9 mouse cellular contexts compared by ENCODE assay signal in genomic region chr7:98489623-98490084, GRCm38 (mm10). TPM values are rescaled to one million over a fixed set of nuclear protein-coding genes. Genes with fewer than 3 reads are reported as not detected.
DNase-seq lines count a peak whose midpoint lies in the region; ATAC-seq and TF ChIP-seq lines count a peak whose summit lies in the region.
"Had no signal": no experiment of that assay in that cellular context is flagged by ENCODE, and none has a peak within 500 bp of the region (broad histone marks: within the 10 kb centered on the region; RNA-seq: fewer than 3 reads in every experiment).

No protein-coding gene starts in this region.

- under 1% methylated on average over 50 of the region's 50 CpGs for WGBS in embryonic facial prominence, embryonic 10.5 days
- under 1% methylated on average over 50 of the region's 50 CpGs for WGBS in heart, embryonic 10.5 days
- 3% methylated on average over 49 of the region's 50 CpGs for WGBS in liver, adult 2 months
- under 1% methylated on average over 40 of the region's 50 CpGs for WGBS in midbrain, postnatal 0 days

- peaks cover 29% of the 10 kb centered on the region for H3K27me3 ChIP-seq in erythroblast, embryonic 14.5 days (ENCODE audit: control insufficient read depth)
- peaks cover 45% of the 10 kb centered on the region for H3K27me3 ChIP-seq in embryonic facial prominence, embryonic 10.5 days (replicated peaks; ENCODE audit: low read depth, poor library complexity, severe bottlenecking)
- peaks cover 43% of the 10 kb centered on the region for H3K27me3 ChIP-seq in heart, embryonic 10.5 days (ENCODE audit: insufficient read depth, poor library complexity, severe bottlenecking)
- H3K27me3 ChIP-seq in liver, adult 2 months (ENCODE audit: control insufficient read depth, insufficient read depth, low read length) = peaks cover 3% of the 10 kb centered on the region; the same call in 1 of the 2 replicates
- H3K27me3 ChIP-seq in midbrain, postnatal 0 days (ENCODE audit: insufficient read depth, low read length) = no peaks in the 10 kb centered on the region

- H3K9me3 ChIP-seq in erythroblast, embryonic 14.5 days (ENCODE audit: control insufficient read depth, low read length) = no peaks in the 10 kb centered on the region
- H3K9me3 ChIP-seq in embryonic facial prominence, embryonic 10.5 days = no peaks in the 10 kb centered on the region
- H3K9me3 ChIP-seq in heart, embryonic 10.5 days = no peaks in the 10 kb centered on the region
- no peaks in the 10 kb centered on the region for H3K9me3 ChIP-seq in midbrain, postnatal 0 days (ENCODE audit: low read length)

- ATAC-seq in erythroblast, adult 5-6 weeks (replicated peaks; ENCODE audit: low FRiP score, poor library complexity, severe bottlenecking) = no peak
- peak; percentile 89 for ATAC-seq in midbrain, postnatal 0 days (ENCODE audit: low FRiP score)

- H3K9ac ChIP-seq in liver, adult 2 months (ENCODE audit: low read depth, low read length) = peak overlapping the region; percentile 83
- H3K9ac ChIP-seq in midbrain, postnatal 0 days (replicated peaks; ENCODE audit: low read length, poor library complexity, severe bottlenecking) = peak overlapping the region; percentile 70

- no peaks in the 10 kb centered on the region for H3K36me3 ChIP-seq in erythroblast, embryonic 14.5 days (ENCODE audit: control insufficient read depth)
- H3K36me3 ChIP-seq in embryonic facial prominence, embryonic 10.5 days (replicated peaks) = no peaks in the 10 kb centered on the region
- H3K36me3 ChIP-seq in heart, embryonic 10.5 days = no peaks in the 10 kb centered on the region
- no peaks in the 10 kb centered on the region for H3K36me3 ChIP-seq in liver, adult 2 months (ENCODE audit: control insufficient read depth, insufficient read depth, low read length)
- H3K36me3 ChIP-seq in midbrain, postnatal 0 days (ENCODE audit: insufficient read depth, low read length) = no peaks in the 10 kb centered on the region

- H3K27ac ChIP-seq in embryonic facial prominence, embryonic 10.5 days (replicated peaks) = peak overlapping the region; percentile 80
- H3K27ac ChIP-seq in heart, embryonic 10.5 days = peak overlapping the region; percentile 65
- H3K27ac ChIP-seq in liver, adult 2 months (replicated peaks; ENCODE audit: insufficient read depth, low read depth, low read length) = peak overlapping the region; percentile 65
- no peak overlapping the region for H3K27ac ChIP-seq in midbrain, postnatal 0 days (ENCODE audit: low read depth, low read length)

- TF ChIP-seq CTCF in liver, adult 2 months (IDR thresholded peaks at IDR 0.05; ENCODE audit: low read depth, low read length) = no peak; the same call in 1 of the 2 replicates
- TF ChIP-seq CTCF in midbrain, postnatal 0 days (IDR thresholded peaks at IDR 0.05) = peak; percentile 13; the same call in 1 of the 2 replicates

- peaks cover 3% of the 10 kb centered on the region for H3K4me1 ChIP-seq in erythroblast, embryonic 14.5 days (ENCODE audit: control insufficient read depth)
- peaks cover 38% of the 10 kb centered on the region for H3K4me1 ChIP-seq in embryonic facial prominence, embryonic 10.5 days
- H3K4me1 ChIP-seq in heart, embryonic 10.5 days = peaks cover 59% of the 10 kb centered on the region
- H3K4me1 ChIP-seq in liver, adult 2 months (ENCODE audit: control insufficient read depth, insufficient read depth, low read length) = 0 out of 2 replicates have a peak, but pooled peaks cover 2% of the 10 kb centered on the region
- no peaks in the 10 kb centered on the region for H3K4me1 ChIP-seq in midbrain, postnatal 0 days (ENCODE audit: insufficient read depth, low read length)

- peak; percentile 45; the same call in 1 of the 2 replicates for TF ChIP-seq POLR2A in liver, adult 2 months (IDR thresholded peaks at IDR 0.05; ENCODE audit: extremely low read depth, insufficient read depth, low read length)

- H3K4me2 ChIP-seq in midbrain, postnatal 0 days (ENCODE audit: low read depth, low read length, poor library complexity, severe bottlenecking) = peak overlapping the region; percentile 77

- peak overlapping the region; percentile 30 for H3K4me3 ChIP-seq in erythroblast, embryonic 14.5 days (replicated peaks)
- H3K4me3 ChIP-seq in embryonic facial prominence, embryonic 10.5 days = peak overlapping the region; percentile 65
- H3K4me3 ChIP-seq in heart, embryonic 10.5 days = peak overlapping the region; percentile 69
- peak overlapping the region; percentile 64 for H3K4me3 ChIP-seq in liver, adult 2 months (ENCODE audit: insufficient read depth, low read depth, low read length)
- peak overlapping the region; percentile 56 for H3K4me3 ChIP-seq in midbrain, postnatal 0 days (ENCODE audit: low read depth, low read length)

- peak; percentile 87 for DNase-seq in embryonic facial prominence, embryonic 10.5 days (ENCODE audit: low spot score)
- DNase-seq in heart, embryonic 10.5 days (ENCODE audit: low spot score) = peak; percentile 88
- DNase-seq in kidney, adult 8-10 months = peak; percentile 59 to 75
- no peak for DNase-seq in liver, adult 2 months (ENCODE audit: extremely low read depth, low read depth, low spot score)
- DNase-seq in midbrain, postnatal 0 days (ENCODE audit: low spot score) = peak; percentile 79
- DNase-seq in spleen, postnatal 14 days (ENCODE audit: low spot score in 2 of 2) = peak; percentile 32 to 65

- H3K79me2 ChIP-seq in liver, adult 2 months (ENCODE audit: control insufficient read depth, insufficient read depth, low read length) = peaks cover 5% of the 10 kb centered on the region; the same call in 1 of the 2 replicates

RNA-seq across cellular contexts. Expression of gene Lrrc32, which starts 0.6 kb away (rescaled TPM):
- 0.03 and 0.19 TPM in 2 replicates for polyA plus RNA-seq in erythroblast, embryonic 14.5 days (2012)
- not detected in 2 replicates for total RNA-seq in erythroblast, adult 5-6 weeks (2015; ENCODE audit: low replicate concordance)
- not detected in 2 replicates for total RNA-seq in erythroblast, adult 5-6 weeks (2017; ENCODE audit: low replicate concordance)
- 3.6 and 3.7 TPM in 2 replicates for polyA plus RNA-seq in embryonic facial prominence, embryonic 10.5 days (2016; fragmentation: Nextera tagmentation; extraction: Ambion mirVana)
- polyA plus RNA-seq in heart, embryonic 10.5 days (2016; fragmentation: Nextera tagmentation; extraction: Ambion mirVana) = 4.8 and 7.3 TPM in 2 replicates
- total RNA-seq in liver, adult 2 months (2014; rRNA removed) = 1.5 and 4.9 TPM in 2 replicates
- 5.2 and 7.5 TPM in 2 replicates for polyA plus RNA-seq in liver, adult 2 months (2012; rRNA removed)
- 7.6 and 9.0 TPM in 2 replicates for total RNA-seq in midbrain, postnatal 0 days (2014; rRNA removed)
- 5.2 and 6.0 TPM in 2 replicates for polyA plus RNA-seq in midbrain, postnatal 0 days (2015; fragmentation: Nextera tagmentation; extraction: Ambion mirVana)

RNA-seq across cellular contexts. Expression of gene Gucy2d, which starts 49.4 kb away (rescaled TPM):
- polyA plus RNA-seq in erythroblast, embryonic 14.5 days (2012) = not detected in 2 replicates
- total RNA-seq in erythroblast, adult 5-6 weeks (2015; ENCODE audit: low replicate concordance) = not detected in 2 replicates
- not detected in 2 replicates for total RNA-seq in erythroblast, adult 5-6 weeks (2017; ENCODE audit: low replicate concordance)
- polyA plus RNA-seq in embryonic facial prominence, embryonic 10.5 days (2016; fragmentation: Nextera tagmentation; extraction: Ambion mirVana) = not detected in 2 replicates
- polyA plus RNA-seq in heart, embryonic 10.5 days (2016; fragmentation: Nextera tagmentation; extraction: Ambion mirVana) = not detected in 2 replicates
- not detected in 2 replicates for total RNA-seq in liver, adult 2 months (2014; rRNA removed)
- not detected in 2 replicates for polyA plus RNA-seq in liver, adult 2 months (2012; rRNA removed)
- 0.05 TPM in 1 of 2 replicates, not detected in the other for total RNA-seq in midbrain, postnatal 0 days (2014; rRNA removed)
- polyA plus RNA-seq in midbrain, postnatal 0 days (2015; fragmentation: Nextera tagmentation; extraction: Ambion mirVana) = 0.05 TPM in 1 of 2 replicates, not detected in the other
- total RNA-seq: neutrophil, adult 5-6 weeks had no signal
